Mouse (Mus musculus) embryo, embryonic 11 days (tissue): Measurements from ENCODE around the gene Exosc9.
"Not testable (repeated sequence)": the region's sequence is repeated elsewhere in the genome, so short reads cannot be mapped to it uniquely, and the experiment has no call there.

Source experiments
- DNase-seq: peaks from one replicate; pipeline ENCODE4 v3.0.0-alpha.2; 2015

Exosc9 gene

DNA sequence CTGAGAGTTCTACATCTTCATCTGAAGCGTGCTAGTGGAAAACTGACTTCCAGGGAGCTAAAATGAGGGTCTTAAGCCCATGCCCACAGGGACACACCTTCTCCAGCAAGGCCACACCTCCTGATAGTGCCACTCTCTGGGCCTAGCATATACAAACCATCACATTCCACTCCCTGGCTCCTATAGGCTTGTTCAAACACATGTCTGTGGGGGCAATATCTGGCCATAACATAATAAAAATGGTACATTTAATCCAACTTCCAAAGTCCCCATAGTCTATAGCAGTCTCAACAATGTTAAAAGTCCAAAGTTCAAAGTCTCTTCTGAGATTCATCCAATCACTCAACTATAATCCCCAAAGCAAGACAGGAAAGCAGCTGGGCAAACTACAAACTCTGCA lies 5.2 kb downstream of the Exosc9 start:
- no peak for DNase-seq

GRCm38 (mm10) chr3:36559606-36560005 lies 7.2 kb downstream of the Exosc9 start:
- no peak for DNase-seq

GRCm38 (mm10) chr3:36563666-36564065 lies 11.3 kb downstream of the Exosc9 start:
- no peak for DNase-seq

DNA sequence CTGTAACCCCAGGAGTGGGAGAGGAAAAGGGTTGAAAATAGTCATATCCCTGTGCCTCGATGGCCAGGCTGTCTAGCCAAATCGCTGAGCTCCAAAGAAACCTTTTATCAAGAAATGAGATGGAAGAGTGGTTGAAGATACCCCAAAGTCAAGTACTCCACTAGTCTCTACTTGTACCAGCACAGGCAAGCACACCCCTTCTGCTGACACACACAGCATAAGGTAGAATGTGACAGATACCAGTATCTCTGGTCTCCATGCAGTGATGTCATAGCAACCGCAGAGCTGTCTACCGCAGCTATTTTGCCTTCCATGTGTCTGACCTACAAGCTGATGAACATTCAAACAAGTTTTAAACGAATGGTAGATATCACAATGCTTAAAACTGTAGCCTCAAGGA lies 17.4 kb downstream of the Exosc9 start:
- DNase-seq = no peak

DNA sequence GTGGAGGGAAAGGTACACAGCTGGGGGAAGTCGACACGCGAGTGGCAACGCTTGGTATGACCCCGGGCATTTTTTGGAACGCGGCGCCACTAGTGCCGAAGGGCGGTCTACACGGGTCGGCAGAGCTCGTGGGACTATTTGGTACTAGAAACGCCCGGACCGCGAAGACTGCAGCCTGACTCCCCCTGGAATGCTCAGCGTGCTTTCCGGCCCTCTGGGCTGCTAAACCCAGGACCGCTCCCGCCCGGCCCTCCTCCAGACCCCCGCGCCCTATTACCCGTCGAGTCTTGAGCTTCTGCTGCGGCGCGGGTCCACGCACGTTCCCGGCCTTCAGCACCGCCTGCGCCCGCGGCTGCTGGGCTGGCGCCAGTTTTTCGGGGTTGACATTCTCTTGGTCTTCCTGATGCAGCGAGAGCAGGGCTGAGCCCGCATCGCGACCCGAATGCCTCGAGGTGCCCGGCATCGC lies 19.0 kb downstream of the Exosc9 start:
- no peak for DNase-seq

GRCm38 (mm10) chr3:36571827-36572378 lies 19.5 kb downstream of the Exosc9 start, which contains the start of gene Ccna2:
TSS of gene Ccna2 (minus strand) at chr3:36572150.
- DNase-seq = peak; percentile 98

DNA sequence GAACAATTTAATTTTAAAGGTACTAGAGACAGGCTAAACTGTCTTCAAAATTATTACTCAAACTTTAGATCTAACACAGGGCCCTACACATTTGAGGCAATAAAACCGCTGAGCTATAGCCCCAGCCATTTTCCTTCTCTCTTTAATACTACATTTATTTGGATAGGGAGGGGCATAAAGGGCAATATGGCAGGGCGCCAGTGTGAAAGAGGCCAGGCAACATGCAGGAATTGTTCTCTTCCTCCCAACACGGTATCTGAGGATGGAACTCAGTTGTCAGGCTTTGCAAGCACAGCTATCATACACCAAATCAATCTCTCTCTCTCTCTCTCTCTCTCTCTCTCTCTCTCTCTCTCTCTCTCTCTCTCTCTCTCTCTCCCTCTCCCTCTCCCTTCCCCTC lies 46.4 kb downstream of the Exosc9 start:
- DNase-seq = no peak

DNA sequence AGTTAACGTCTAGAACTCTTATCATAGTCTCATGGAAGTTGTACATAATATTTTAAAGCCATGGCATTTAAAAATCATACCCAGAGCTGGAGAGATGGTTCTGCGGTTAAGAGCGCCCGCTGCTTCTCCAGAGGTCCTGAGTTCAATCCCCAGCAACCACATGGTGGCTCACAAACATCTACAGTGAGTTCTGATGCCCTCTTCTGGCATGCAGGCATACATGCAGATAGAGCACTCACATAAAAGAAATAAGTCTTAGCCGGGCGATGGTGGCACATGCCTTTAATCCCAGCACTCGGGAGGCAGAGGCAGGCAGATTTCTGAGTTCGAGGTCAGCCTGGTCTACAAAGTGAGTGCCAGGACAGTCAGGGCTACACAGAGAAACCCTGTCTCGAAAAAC lies 47.4 kb downstream of the Exosc9 start:
- not testable (repeated sequence) for DNase-seq

- no peak for DNase-seq
These were observed 53.7 kb downstream of the Exosc9 start for GRCm38 (mm10) chr3:36605894-36606783.

DNA sequence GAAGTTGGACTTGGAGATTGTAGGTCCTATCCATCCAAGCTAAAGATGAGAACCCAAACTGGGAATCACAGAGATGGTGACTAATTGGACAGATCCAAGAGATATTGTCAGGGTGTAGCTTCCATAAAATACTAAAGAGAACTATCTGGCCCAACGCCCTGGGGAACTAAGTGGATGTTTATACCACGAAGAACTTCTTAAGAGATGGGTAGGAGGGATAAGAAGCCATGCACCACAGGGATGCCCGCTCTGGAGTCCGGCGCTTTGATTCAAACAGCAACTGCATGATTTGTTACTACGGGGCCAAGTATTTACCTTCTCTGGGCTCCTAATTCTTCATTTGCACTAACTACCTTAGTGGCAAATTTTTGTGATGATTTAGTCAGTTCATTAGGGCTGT lies 60.3 kb downstream of the Exosc9 start:
- no peak for DNase-seq

- DNase-seq = peak; percentile 100
These were observed 60.9 kb downstream of the Exosc9 start, which contains the start of gene Bbs7 for GRCm38 (mm10) chr3:36613202-36613907. TSS of gene Bbs7 (minus strand) at chr3:36613477.

DNA sequence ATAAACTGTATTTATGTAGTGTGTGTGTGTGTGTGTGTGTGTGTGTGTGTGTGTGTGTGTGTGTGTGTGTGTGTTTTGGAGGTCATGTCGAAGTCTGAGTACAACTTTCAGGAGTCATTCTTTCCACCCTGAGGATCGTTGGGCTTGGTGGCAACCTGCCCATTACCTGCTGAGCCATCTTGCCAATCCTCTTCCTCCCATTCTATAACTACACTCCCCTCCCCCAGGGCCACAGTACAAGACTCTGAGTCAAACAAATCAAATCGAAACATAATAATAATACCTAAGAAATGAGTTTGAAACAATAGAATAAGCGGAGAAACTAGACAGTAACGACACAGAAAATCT lies 61.5 kb downstream of the Exosc9 start:
- DNase-seq = no peak
